Mouse (Mus musculus): ENCODE measurements at regions not wholly inside any gene's neighbourhood (a gene's known extent, or its start where the extent isn't known, plus 50 kb on each side); places are given as distances from the start of the nearest gene placed in this dataset.

GRCm38 (mm10) chr6:112220149-112220548, 53.4 kb upstream of the Lmcd1 start:
- DNase-seq, result no peak
- Histone ChIP-seq H3K9me3 (ENCODE audit: control insufficient read depth, low read length) (no peaks in the 10 kb centered on the region), H3K27me3 (ENCODE audit: control insufficient read depth, insufficient read depth, low read length) (no peaks in the 10 kb centered on the region), H3K4me1 (ENCODE audit: control insufficient read depth, insufficient read depth, low read length) (no peaks in the 10 kb centered on the region), H3K4me2 (ENCODE audit: low read length) (no peak overlapping the region), H3K4me3 (replicated peaks; ENCODE audit: low read depth, low read length) (no peak overlapping the region), H3K27ac (replicated peaks; ENCODE audit: low read depth, low read length) (no peak overlapping the region), H3K9ac (replicated peaks; ENCODE audit: low read length) (no peak overlapping the region), H3K36me3 (ENCODE audit: control insufficient read depth, insufficient read depth, low read length) (no peaks in the 10 kb centered on the region)
- 81% methylated on average over 3 of the region's 3 CpGs for WGBS
- ATAC-seq (ENCODE audit: low FRiP score, low TSS enrichment), result no peak

GRCm38 (mm10) chr6:112221373-112221772, 52.2 kb upstream of the Lmcd1 start:
- H3K9ac ChIP-seq (replicated peaks; ENCODE audit: low read length), result no peak overlapping the region
- H3K27me3 ChIP-seq (ENCODE audit: control insufficient read depth, insufficient read depth, low read length), result no peaks in the 10 kb centered on the region
- no peak overlapping the region for H3K27ac ChIP-seq (replicated peaks; ENCODE audit: low read depth, low read length)
- no peaks in the 10 kb centered on the region for H3K36me3 ChIP-seq (ENCODE audit: control insufficient read depth, insufficient read depth, low read length)
- H3K4me1 ChIP-seq (ENCODE audit: control insufficient read depth, insufficient read depth, low read length), result no peaks in the 10 kb centered on the region
- no peak overlapping the region for H3K4me3 ChIP-seq (replicated peaks; ENCODE audit: low read depth, low read length)
- no peak overlapping the region for H3K4me2 ChIP-seq (ENCODE audit: low read length)
- DNase-seq (no peak), ATAC-seq (ENCODE audit: low FRiP score, low TSS enrichment) (no peak)
- H3K9me3 ChIP-seq (ENCODE audit: control insufficient read depth, low read length), result no peaks in the 10 kb centered on the region
- WGBS, result 85% methylated on average over 2 of the region's 2 CpGs

GRCm38 (mm10) chr6:112223325-112223724, 50.2 kb upstream of the Lmcd1 start:
- Histone ChIP-seq H3K27me3 (ENCODE audit: control insufficient read depth, insufficient read depth, low read length) (no peaks in the 10 kb centered on the region), H3K4me3 (replicated peaks; ENCODE audit: low read depth, low read length) (no peak overlapping the region), H3K9ac (replicated peaks; ENCODE audit: low read length) (no peak overlapping the region), H3K36me3 (ENCODE audit: control insufficient read depth, insufficient read depth, low read length) (no peaks in the 10 kb centered on the region), H3K9me3 (ENCODE audit: control insufficient read depth, low read length) (no peaks in the 10 kb centered on the region), H3K4me1 (ENCODE audit: control insufficient read depth, insufficient read depth, low read length) (no peaks in the 10 kb centered on the region), H3K27ac (replicated peaks; ENCODE audit: low read depth, low read length) (no peak overlapping the region), H3K4me2 (ENCODE audit: low read length) (no peak overlapping the region)
- no peak for ATAC-seq (ENCODE audit: low FRiP score, low TSS enrichment)
- DNase-seq, result no peak
- WGBS, result 83% methylated on average over 7 of the region's 7 CpGs
